Mouse (Mus musculus) R1 (cell line): ENCODE data around the gene Prpf4.

Experiments
- DNase-seq: peaks from one replicate; pipeline ENCODE4 v3.0.0-alpha.2; 2018; ENCODE audit warnings: low read depth, low spot score

The Prpf4 gene

GRCm38 (mm10) chr4:62408601-62409282 lies at the start of gene Prpf4, which contains the start of gene Cdc26:
Prpf4 (plus strand) TSS chr4:62408797.
Cdc26 (minus strand) TSS chr4:62408642.
- DNase-seq: peak; percentile 100

- DNase-seq: no peak
Observed at GRCm38 (mm10) chr4:62359256-62359775, 49.3 kb upstream of the Prpf4 start.

GRCm38 (mm10) chr4:62360088-62360804 lies 48.4 kb upstream of the Prpf4 start, which contains the start of the genes Fkbp15 and Slc31a1:
Fkbp15 (minus strand) TSS chr4:62360548.
Slc31a1 (plus strand) TSS chr4:62360727.
- peak; percentile 99 for DNase-seq

- no peak for DNase-seq
Observed at GRCm38 (mm10) chr4:62360805-62361455, 47.7 kb upstream of the Prpf4 start.

GRCm38 (mm10) chr4:62361571-62361970 lies 47.0 kb upstream of the Prpf4 start:
- no peak for DNase-seq

GRCm38 (mm10) chr4:62361997-62362396 lies 46.6 kb upstream of the Prpf4 start:
- DNase-seq: no peak

- no peak for DNase-seq
Observed at GRCm38 (mm10) chr4:62362437-62362836, 46.2 kb upstream of the Prpf4 start.

GRCm38 (mm10) chr4:62364299-62364698 lies 44.3 kb upstream of the Prpf4 start:
- no peak for DNase-seq

- peak; percentile 33 for DNase-seq
Observed at GRCm38 (mm10) chr4:62366291-62366690, 42.3 kb upstream of the Prpf4 start.

- DNase-seq: no peak
Observed at GRCm38 (mm10) chr4:62367586-62367985, 41.0 kb upstream of the Prpf4 start.

- DNase-seq: no peak
Observed at GRCm38 (mm10) chr4:62369091-62369490, 39.5 kb upstream of the Prpf4 start.

- no peak for DNase-seq
Observed at GRCm38 (mm10) chr4:62372410-62372809, 36.2 kb upstream of the Prpf4 start.

- no peak for DNase-seq
Observed at GRCm38 (mm10) chr4:62372818-62373520, 35.6 kb upstream of the Prpf4 start.

GRCm38 (mm10) chr4:62373668-62374067 lies 34.9 kb upstream of the Prpf4 start:
- DNase-seq: no peak

GRCm38 (mm10) chr4:62374342-62374741 lies 34.3 kb upstream of the Prpf4 start:
- no peak for DNase-seq

- DNase-seq: no peak
Observed at GRCm38 (mm10) chr4:62376123-62376522, 32.5 kb upstream of the Prpf4 start.

GRCm38 (mm10) chr4:62379724-62380381 lies 28.7 kb upstream of the Prpf4 start:
- DNase-seq: no peak

GRCm38 (mm10) chr4:62383207-62383606 lies 25.4 kb upstream of the Prpf4 start:
- no peak for DNase-seq

GRCm38 (mm10) chr4:62383752-62384151 lies 24.8 kb upstream of the Prpf4 start:
- DNase-seq: no peak

- DNase-seq: no peak
Observed at GRCm38 (mm10) chr4:62384159-62384558, 24.4 kb upstream of the Prpf4 start.

- DNase-seq: no peak
Observed at GRCm38 (mm10) chr4:62385439-62385838, 23.2 kb upstream of the Prpf4 start.
